Mouse (Mus musculus): Measurements from ENCODE around the gene Fabp6. TPM values are rescaled to one million over a fixed set of nuclear protein-coding genes. Genes with fewer than 3 reads are reported as not detected.

Gene Fabp6
- polyA plus RNA-seq, 1 experiment = not detected

- TF ChIP-seq CTCF (IDR thresholded peaks at IDR 0.05; ENCODE audit: extremely low read depth, insufficient read depth, insufficient read length, insufficient replicate concordance) (no peak), POLR2A (IDR thresholded peaks at IDR 0.05; ENCODE audit: low read depth, low read length) (no peak)
- no peak overlapping the region for H3K27ac ChIP-seq (ENCODE audit: insufficient read depth, low read length)
- DNase-seq (ENCODE audit: low read depth in 1 of 2, low spot score in 2 of 2) = no peak
- WGBS = 89% methylated on average over 10 of the region's 10 CpGs
- no peaks in the 10 kb centered on the region for H3K36me3 ChIP-seq (ENCODE audit: control insufficient read depth, insufficient read depth, low read length)
- H3K27me3 ChIP-seq (ENCODE audit: control insufficient read depth, insufficient read depth, low read length) = no peaks in the 10 kb centered on the region
- H3K4me3 ChIP-seq (ENCODE audit: extremely low read depth, insufficient read depth, insufficient read length) = no peak overlapping the region
- no peaks in the 10 kb centered on the region for H3K4me1 ChIP-seq (ENCODE audit: control insufficient read depth, insufficient read depth, insufficient read length)
These were observed 37.6 kb downstream of the Fabp6 start for GRCm38 (mm10) chr11:43563654-43564244.

GRCm38 (mm10) chr11:43559515-43560292 lies 41.6 kb downstream of the Fabp6 start:
- TF ChIP-seq POLR2A (IDR thresholded peaks at IDR 0.05; ENCODE audit: low read depth, low read length) (no peak), CTCF (IDR thresholded peaks at IDR 0.05; ENCODE audit: extremely low read depth, insufficient read depth, insufficient read length, insufficient replicate concordance) (no peak)
- H3K4me1 ChIP-seq (ENCODE audit: control insufficient read depth, insufficient read depth, insufficient read length) = no peaks in the 10 kb centered on the region
- no peak for DNase-seq (ENCODE audit: low read depth in 1 of 2, low spot score in 2 of 2)

GRCm38 (mm10) chr11:43556538-43556937 lies 44.8 kb downstream of the Fabp6 start:
- TF ChIP-seq CTCF (IDR thresholded peaks at IDR 0.05; ENCODE audit: extremely low read depth, insufficient read depth, insufficient read length, insufficient replicate concordance) = no peak
- TF ChIP-seq POLR2A (IDR thresholded peaks at IDR 0.05; ENCODE audit: low read depth, low read length) = no peak
- WGBS = 86% methylated on average over 11 of the region's 11 CpGs

More at GRCm38 (mm10) chr11:43559515-43560292, 41.6 kb downstream of the Fabp6 start:
- 85% methylated on average over 6 of the region's 6 CpGs for WGBS
- H3K4me3 ChIP-seq (ENCODE audit: extremely low read depth, insufficient read depth, insufficient read length) = no peak overlapping the region
- no peaks in the 10 kb centered on the region for H3K36me3 ChIP-seq (ENCODE audit: control insufficient read depth, insufficient read depth, low read length)
- H3K27me3 ChIP-seq (ENCODE audit: control insufficient read depth, insufficient read depth, low read length) = no peaks in the 10 kb centered on the region
- H3K27ac ChIP-seq (ENCODE audit: insufficient read depth, low read length) = no peak overlapping the region

GRCm38 (mm10) chr11:43552675-43553074 lies 48.7 kb downstream of the Fabp6 start:
- DNase-seq (ENCODE audit: low read depth in 1 of 2, low spot score in 2 of 2) = no peak
- H3K27me3 ChIP-seq (ENCODE audit: control insufficient read depth, insufficient read depth, low read length) = no peaks in the 10 kb centered on the region
- no peak overlapping the region for H3K27ac ChIP-seq (ENCODE audit: insufficient read depth, low read length)
- H3K4me3 ChIP-seq (ENCODE audit: extremely low read depth, insufficient read depth, insufficient read length) = no peak overlapping the region
- no peaks in the 10 kb centered on the region for H3K36me3 ChIP-seq (ENCODE audit: control insufficient read depth, insufficient read depth, low read length)
- no peaks in the 10 kb centered on the region for H3K4me1 ChIP-seq (ENCODE audit: control insufficient read depth, insufficient read depth, insufficient read length)
- TF ChIP-seq CTCF (IDR thresholded peaks at IDR 0.05; ENCODE audit: extremely low read depth, insufficient read depth, insufficient read length, insufficient replicate concordance) (no peak), POLR2A (IDR thresholded peaks at IDR 0.05; ENCODE audit: low read depth, low read length) (no peak)
- WGBS = 94% methylated on average over 6 of the region's 6 CpGs

More at GRCm38 (mm10) chr11:43556538-43556937, 44.8 kb downstream of the Fabp6 start:
- Histone ChIP-seq H3K36me3 (ENCODE audit: control insufficient read depth, insufficient read depth, low read length) (no peaks in the 10 kb centered on the region), H3K4me3 (ENCODE audit: extremely low read depth, insufficient read depth, insufficient read length) (no peak overlapping the region), H3K27me3 (ENCODE audit: control insufficient read depth, insufficient read depth, low read length) (no peaks in the 10 kb centered on the region), H3K27ac (ENCODE audit: insufficient read depth, low read length) (no peak overlapping the region), H3K4me1 (ENCODE audit: control insufficient read depth, insufficient read depth, insufficient read length) (no peaks in the 10 kb centered on the region)
- no peak for DNase-seq (ENCODE audit: low read depth in 1 of 2, low spot score in 2 of 2)

- WGBS = 65% methylated on average over 3 of the region's 3 CpGs
- H3K27me3 ChIP-seq (ENCODE audit: control insufficient read depth, insufficient read depth, low read length) = no peaks in the 10 kb centered on the region
- no peak for DNase-seq (ENCODE audit: low read depth in 1 of 2, low spot score in 2 of 2)
- H3K36me3 ChIP-seq (ENCODE audit: control insufficient read depth, insufficient read depth, low read length) = no peaks in the 10 kb centered on the region
- H3K4me1 ChIP-seq (ENCODE audit: control insufficient read depth, insufficient read depth, insufficient read length) = no peaks in the 10 kb centered on the region
- TF ChIP-seq CTCF (IDR thresholded peaks at IDR 0.05; ENCODE audit: extremely low read depth, insufficient read depth, insufficient read length, insufficient replicate concordance) = no peak
- TF ChIP-seq POLR2A (IDR thresholded peaks at IDR 0.05; ENCODE audit: low read depth, low read length) = no peak
- no peak overlapping the region for H3K27ac ChIP-seq (ENCODE audit: insufficient read depth, low read length)
- H3K4me3 ChIP-seq (ENCODE audit: extremely low read depth, insufficient read depth, insufficient read length) = no peak overlapping the region
These were observed 49.6 kb downstream of the Fabp6 start for GRCm38 (mm10) chr11:43551756-43552155.

DNA sequence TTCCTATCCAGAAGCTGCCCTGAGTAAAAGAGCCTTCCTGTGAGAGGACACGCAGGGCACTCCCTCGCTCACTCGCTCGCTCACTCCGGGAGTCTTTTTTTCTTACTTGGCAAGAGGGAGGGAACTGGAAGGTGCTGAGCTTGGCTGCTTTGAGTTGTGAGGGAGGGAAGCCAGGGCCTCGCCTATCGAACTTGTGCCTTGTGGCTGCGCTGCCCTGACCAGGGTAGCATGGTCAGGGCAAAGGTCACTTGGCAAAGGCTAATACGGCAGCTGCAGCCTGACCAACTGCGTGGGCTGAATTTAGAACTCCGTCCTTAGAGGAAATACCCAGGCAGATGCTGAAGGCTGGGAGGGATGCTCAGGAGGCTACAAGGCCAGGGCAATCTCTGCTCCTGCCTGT lies 51.6 kb downstream of the Fabp6 start:
- no peaks in the 10 kb centered on the region for H3K4me1 ChIP-seq (ENCODE audit: control insufficient read depth, insufficient read depth, insufficient read length)
- no peak for DNase-seq (ENCODE audit: low read depth in 1 of 2, low spot score in 2 of 2)
- H3K36me3 ChIP-seq (ENCODE audit: control insufficient read depth, insufficient read depth, low read length) = no peaks in the 10 kb centered on the region
- no peak overlapping the region for H3K27ac ChIP-seq (ENCODE audit: insufficient read depth, low read length)
- WGBS = 91% methylated on average over 11 of the region's 11 CpGs
- H3K4me3 ChIP-seq (ENCODE audit: extremely low read depth, insufficient read depth, insufficient read length) = no peak overlapping the region
- TF ChIP-seq POLR2A (IDR thresholded peaks at IDR 0.05; ENCODE audit: low read depth, low read length) = no peak
- no peak for TF ChIP-seq CTCF (IDR thresholded peaks at IDR 0.05; ENCODE audit: extremely low read depth, insufficient read depth, insufficient read length, insufficient replicate concordance)
- no peaks in the 10 kb centered on the region for H3K27me3 ChIP-seq (ENCODE audit: control insufficient read depth, insufficient read depth, low read length)

Data from spleen, adult 2 months (tissue).